Mouse (Mus musculus): ENCODE data around the gene Tanc1. TPM values are rescaled to one million over a fixed set of nuclear protein-coding genes. Genes with fewer than 3 reads are reported as not detected.

Tanc1 gene
- polyA plus RNA-seq, 1 experiment from 2014 or later, result 23.6 TPM

DNA sequence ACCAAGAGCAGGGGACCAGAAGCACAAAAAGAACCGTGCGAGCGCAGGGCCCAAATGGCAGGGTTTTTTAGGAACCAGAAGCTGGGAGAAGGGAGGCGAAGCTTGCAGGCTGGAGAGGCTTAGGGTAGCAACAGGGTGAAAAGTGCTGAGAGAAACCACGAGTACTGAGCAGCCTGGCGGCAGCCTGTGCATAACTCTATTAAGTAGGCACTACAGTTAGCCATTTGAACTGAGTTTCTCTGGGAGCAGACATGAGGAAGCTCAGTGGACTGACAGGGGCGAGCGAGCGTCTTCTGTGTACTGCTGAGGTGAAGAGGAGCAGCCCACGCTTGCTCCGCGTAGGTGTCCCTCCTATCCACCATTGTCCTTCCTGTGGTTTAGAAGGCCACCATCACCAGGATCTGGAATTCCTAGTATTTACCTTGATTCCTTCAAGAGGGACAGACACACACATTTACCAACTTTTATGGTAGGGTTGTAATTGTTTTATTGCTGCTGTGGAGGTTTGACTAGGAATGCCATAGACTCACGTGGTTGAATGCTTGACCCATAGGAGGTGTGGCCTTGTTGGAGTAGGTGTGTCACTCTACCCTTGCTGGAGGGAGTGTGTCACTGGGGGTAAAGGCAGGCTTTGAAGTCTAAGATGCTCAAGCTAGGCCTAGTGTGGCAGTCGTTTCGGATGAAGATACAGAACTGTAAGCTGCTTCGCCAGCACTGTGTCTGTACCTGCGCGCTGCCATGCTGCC, 25.4 kb downstream of the Tanc1 start:
- Histone ChIP-seq H3K4me2 (no peak overlapping the region), H3K4me1 (no peaks in the 10 kb centered on the region), H3K27ac (no peak overlapping the region), H3K9me3 (no peaks in the 10 kb centered on the region), H3K4me3 (replicated peaks) (no peak overlapping the region), H3K9ac (no peak overlapping the region), H3K36me3 (replicated peaks) (no peaks in the 10 kb centered on the region), H3K27me3 (no peaks in the 10 kb centered on the region)
- 92% methylated on average over 18 of the region's 18 CpGs for WGBS
- ATAC-seq (ENCODE audit: low FRiP score), result no peak

DNA sequence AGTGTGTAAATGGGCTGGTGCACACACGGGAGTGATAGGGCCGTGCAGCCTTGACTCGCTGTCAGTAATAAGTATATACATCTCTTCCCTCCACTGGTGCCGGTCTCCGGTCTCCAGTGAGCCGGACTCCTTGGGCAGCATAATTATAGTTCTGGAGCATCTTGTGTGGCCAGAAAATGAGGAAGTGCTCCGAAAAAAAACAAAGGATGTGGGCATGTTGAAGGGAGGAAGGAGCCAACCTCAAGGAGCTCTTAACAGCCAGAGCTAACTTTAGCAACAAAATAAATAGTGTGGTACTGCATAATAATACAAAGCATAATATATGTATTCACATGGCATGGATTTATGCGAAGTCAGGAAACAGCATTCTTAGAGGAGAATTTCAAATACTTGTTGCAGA, 30.9 kb downstream of the Tanc1 start:
- WGBS, result 87% methylated on average over 8 of the region's 8 CpGs
- H3K27me3 ChIP-seq, result peaks cover 15% of the 10 kb centered on the region
- H3K4me2 ChIP-seq, result no peak overlapping the region
- H3K4me1 ChIP-seq, result peaks cover 18% of the 10 kb centered on the region
- H3K9me3 ChIP-seq, result no peaks in the 10 kb centered on the region
- no peak for ATAC-seq (ENCODE audit: low FRiP score)
- H3K27ac ChIP-seq, result no peak overlapping the region
- H3K36me3 ChIP-seq (replicated peaks), result no peaks in the 10 kb centered on the region
- H3K9ac ChIP-seq, result no peak overlapping the region
- no peak overlapping the region for H3K4me3 ChIP-seq (replicated peaks)

DNA sequence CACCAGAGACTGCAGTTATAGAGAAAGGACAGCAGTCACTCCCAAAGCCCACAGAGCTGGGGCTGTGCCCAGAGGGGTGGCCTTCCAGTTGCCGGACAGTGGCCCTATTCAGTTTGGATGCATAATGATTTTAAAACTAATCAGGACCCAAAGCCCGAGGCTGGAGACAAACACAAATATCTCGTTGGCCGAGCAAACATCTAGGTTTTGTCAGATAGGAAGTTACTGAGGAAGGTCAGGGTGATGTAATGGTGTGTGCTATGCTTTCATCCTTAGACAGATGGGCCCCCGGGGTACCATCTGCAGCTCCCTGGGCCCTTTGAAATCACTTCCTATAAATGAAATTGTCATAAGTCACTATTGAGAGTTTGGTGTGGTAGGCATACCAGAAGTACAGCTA, 33.0 kb downstream of the Tanc1 start:
- 56% methylated on average over 5 of the region's 5 CpGs for WGBS

DNA sequence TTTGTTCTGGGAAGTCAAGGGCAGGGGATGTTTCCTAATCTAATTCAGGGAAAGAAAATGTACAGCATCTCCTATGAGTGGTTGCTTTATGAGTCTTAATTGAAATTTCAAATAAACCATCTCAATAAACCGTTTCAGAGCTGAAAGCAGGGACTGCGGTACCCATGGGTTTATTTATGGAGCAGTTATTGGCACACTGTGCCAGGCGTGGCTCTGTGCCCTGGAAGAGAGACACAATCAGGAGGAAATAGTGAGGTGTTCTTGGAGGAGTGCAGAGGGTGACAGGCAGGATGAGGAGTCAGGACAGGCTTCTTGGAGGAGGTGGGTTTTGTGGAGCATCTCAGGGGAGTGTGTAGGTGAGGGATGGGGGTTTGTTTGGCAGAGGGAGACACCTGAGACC, 33.7 kb downstream of the Tanc1 start:
- no peak overlapping the region for H3K9ac ChIP-seq
- H3K4me1 ChIP-seq, result peaks cover 32% of the 10 kb centered on the region
- peaks cover 22% of the 10 kb centered on the region for H3K27me3 ChIP-seq
- no peak overlapping the region for H3K4me2 ChIP-seq
- no peaks in the 10 kb centered on the region for H3K36me3 ChIP-seq (replicated peaks)
- no peak overlapping the region for H3K27ac ChIP-seq
- 63% methylated on average over 3 of the region's 3 CpGs for WGBS
- ATAC-seq (ENCODE audit: low FRiP score), result 0 out of 2 replicates have a peak, but pooled peaks have one; percentile 15
- H3K4me3 ChIP-seq (replicated peaks), result no peak overlapping the region
- no peaks in the 10 kb centered on the region for H3K9me3 ChIP-seq

More for the DNA sequence above, 33.0 kb downstream of the Tanc1 start:
- Histone ChIP-seq H3K9ac (no peak overlapping the region), H3K27ac (peak overlapping the region; percentile 20; the same call in 1 of the 2 replicates), H3K4me3 (replicated peaks) (no peak overlapping the region), H3K9me3 (no peaks in the 10 kb centered on the region), H3K4me1 (peaks cover 32% of the 10 kb centered on the region), H3K4me2 (no peak overlapping the region), H3K27me3 (peaks cover 22% of the 10 kb centered on the region), H3K36me3 (replicated peaks) (no peaks in the 10 kb centered on the region)
- no peak for ATAC-seq (ENCODE audit: low FRiP score)

DNA sequence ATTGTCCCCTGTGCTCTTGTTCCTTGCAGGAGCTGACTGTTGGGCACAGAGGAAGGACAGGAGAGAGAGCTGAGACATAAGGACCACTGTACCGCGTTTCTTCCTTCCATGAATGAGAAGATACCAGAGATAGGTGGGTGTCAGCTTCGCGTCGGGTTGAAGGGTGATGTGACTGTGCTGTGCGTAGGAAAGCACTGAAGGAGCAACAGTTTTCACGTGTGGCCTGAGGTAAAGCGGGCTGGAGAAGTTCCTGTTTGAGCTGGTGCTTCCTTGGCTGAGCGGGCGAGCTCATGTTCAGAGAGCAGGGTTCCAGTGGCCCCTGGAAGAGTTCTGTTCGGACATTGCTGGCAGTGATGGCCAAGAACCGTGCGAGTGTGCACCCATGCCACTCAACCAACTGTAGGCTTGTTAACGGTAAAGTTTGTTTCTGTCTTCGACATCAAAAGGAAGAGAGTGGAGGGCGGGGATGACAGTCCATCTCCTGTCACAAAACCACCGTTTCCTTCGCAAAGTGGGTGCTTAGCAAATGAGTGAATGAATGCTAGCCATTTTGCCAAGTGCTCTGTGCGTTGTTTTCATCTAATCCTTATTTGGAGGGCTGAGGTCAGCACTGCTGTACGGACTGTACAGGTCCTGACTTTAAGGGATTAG, 35.0 kb downstream of the Tanc1 start:
- Histone ChIP-seq H3K4me3 (replicated peaks) (no peak overlapping the region), H3K4me2 (no peak overlapping the region), H3K36me3 (replicated peaks) (no peaks in the 10 kb centered on the region), H3K27me3 (peaks cover 22% of the 10 kb centered on the region), H3K9ac (no peak overlapping the region), H3K4me1 (peaks cover 32% of the 10 kb centered on the region), H3K27ac (no peak overlapping the region), H3K9me3 (no peaks in the 10 kb centered on the region)
- WGBS, result 86% methylated on average over 20 of the region's 20 CpGs
- ATAC-seq (ENCODE audit: low FRiP score), result no peak

DNA sequence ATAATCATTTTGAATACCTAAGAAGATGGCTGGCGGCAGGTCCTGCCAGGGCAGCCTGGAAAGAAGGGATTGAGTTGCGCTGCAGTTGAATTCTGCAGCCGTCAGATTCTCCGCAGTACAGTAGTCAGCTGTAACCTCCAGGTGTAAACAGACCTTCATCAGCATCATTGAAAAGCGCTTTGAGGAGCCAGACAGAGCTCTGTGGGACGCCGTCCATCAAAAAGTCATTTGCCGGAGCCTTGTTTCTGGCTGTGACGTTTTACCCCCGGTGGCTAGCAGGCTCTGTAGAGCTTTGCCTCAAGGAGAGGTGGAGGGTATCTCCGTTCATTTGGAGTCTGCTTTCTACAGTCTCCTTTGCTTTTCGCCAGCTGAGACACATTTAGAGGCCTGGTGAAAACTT, 36.6 kb downstream of the Tanc1 start:
- ATAC-seq (ENCODE audit: low FRiP score), result no peak
- peaks cover 43% of the 10 kb centered on the region for H3K4me1 ChIP-seq
- H3K9ac ChIP-seq, result no peak overlapping the region
- H3K36me3 ChIP-seq (replicated peaks), result no peaks in the 10 kb centered on the region
- peaks cover 22% of the 10 kb centered on the region for H3K27me3 ChIP-seq
- no peak overlapping the region for H3K4me3 ChIP-seq (replicated peaks)
- WGBS, result 8% methylated on average over 12 of the region's 12 CpGs
- peak overlapping the region; percentile 19; the same call in 1 of the 2 replicates for H3K4me2 ChIP-seq
- no peaks in the 10 kb centered on the region for H3K9me3 ChIP-seq
- no peak overlapping the region for H3K27ac ChIP-seq

- 95% methylated on average over 8 of the region's 8 CpGs for WGBS
- Histone ChIP-seq H3K9ac (no peak overlapping the region), H3K27me3 (peaks cover 17% of the 10 kb centered on the region), H3K4me2 (no peak overlapping the region), H3K4me1 (peaks cover 55% of the 10 kb centered on the region), H3K27ac (no peak overlapping the region), H3K9me3 (no peaks in the 10 kb centered on the region), H3K36me3 (replicated peaks) (no peaks in the 10 kb centered on the region), H3K4me3 (replicated peaks) (no peak overlapping the region)
- ATAC-seq (ENCODE audit: low FRiP score), result no peak
Observed at GRCm38 (mm10) chr2:59651801-59652200, 40.0 kb downstream of the Tanc1 start.

DNA sequence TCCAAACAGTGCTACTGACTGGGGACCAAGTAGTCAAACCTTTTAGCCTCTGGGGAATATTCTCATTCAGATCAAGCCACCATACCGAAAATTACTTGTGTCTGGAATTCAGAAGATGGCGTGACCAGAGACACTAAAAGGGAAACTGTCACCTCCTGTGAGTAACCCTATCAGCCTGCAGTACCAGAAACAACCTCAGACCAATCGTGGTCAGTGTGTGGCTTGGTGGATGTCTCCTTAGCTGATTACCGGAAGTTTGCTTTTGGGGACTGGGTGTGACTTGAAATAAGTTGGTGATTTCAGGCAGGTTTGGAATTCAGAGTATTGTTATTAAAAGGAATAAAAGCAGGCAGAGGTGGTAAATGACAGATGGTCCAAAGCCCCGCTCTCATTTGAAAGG, 40.9 kb downstream of the Tanc1 start:
- Histone ChIP-seq H3K27me3 (peaks cover 8% of the 10 kb centered on the region; the same call in 1 of the 2 replicates), H3K36me3 (replicated peaks) (no peaks in the 10 kb centered on the region), H3K9me3 (no peaks in the 10 kb centered on the region), H3K4me3 (replicated peaks) (no peak overlapping the region), H3K4me2 (no peak overlapping the region), H3K9ac (no peak overlapping the region), H3K27ac (peak overlapping the region; percentile 81), H3K4me1 (peaks cover 48% of the 10 kb centered on the region)
- no peak for ATAC-seq (ENCODE audit: low FRiP score)
- WGBS, result 59% methylated on average over 5 of the region's 5 CpGs

DNA sequence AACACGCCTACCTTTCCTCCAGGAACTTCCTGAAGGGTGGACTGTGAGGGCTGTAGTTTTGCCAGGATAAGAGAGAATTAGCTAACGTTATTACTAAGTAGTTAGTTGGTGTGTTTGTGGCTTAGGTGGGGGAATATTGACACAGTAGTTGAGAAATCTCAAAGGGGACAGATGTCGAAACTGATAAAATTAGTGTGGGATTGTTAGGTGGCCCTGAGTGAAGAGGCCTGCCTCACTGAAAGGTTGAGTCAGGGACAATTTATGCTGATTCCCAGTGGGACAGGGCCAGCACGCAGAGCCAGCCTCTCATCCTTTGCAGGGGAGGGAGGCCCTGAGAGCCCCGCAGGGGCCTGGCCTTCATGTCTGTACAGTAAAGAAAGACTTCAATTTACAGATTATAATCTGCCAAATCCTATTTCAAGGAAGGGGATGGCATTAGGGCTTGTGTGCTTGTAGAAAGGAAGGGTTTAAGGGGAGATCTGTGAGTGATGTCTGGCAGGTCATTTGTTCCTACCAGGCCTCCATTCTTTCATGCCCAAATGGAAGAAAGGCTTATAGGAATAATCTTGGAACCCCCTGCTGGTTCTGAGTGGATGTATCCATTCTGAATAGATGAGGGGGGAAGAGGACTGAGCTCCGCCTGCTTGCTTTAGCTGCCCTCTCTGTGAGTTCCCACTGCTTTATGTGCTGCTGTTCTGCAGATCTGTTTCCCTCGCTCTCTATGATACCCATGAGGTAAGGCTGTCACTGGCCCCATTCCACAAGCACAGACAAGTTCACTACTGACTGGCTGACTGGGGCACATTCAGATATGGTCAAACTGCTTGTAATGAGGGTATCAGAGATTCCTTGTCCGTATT, 41.7 kb downstream of the Tanc1 start:
- peak; percentile 86 for ATAC-seq (ENCODE audit: low FRiP score)
- Histone ChIP-seq H3K4me1 (peaks cover 40% of the 10 kb centered on the region), H3K4me3 (replicated peaks) (no peak overlapping the region), H3K27me3 (0 out of 2 replicates have a peak, but pooled peaks cover 3% of the 10 kb centered on the region), H3K9me3 (no peaks in the 10 kb centered on the region), H3K4me2 (no peak overlapping the region), H3K36me3 (replicated peaks) (no peaks in the 10 kb centered on the region), H3K27ac (peak overlapping the region; percentile 81), H3K9ac (no peak overlapping the region)
- WGBS, result 16% methylated on average over 8 of the region's 8 CpGs

- no peak for ATAC-seq (ENCODE audit: low FRiP score)
- Histone ChIP-seq H3K36me3 (replicated peaks) (no peaks in the 10 kb centered on the region), H3K27ac (no peak overlapping the region), H3K9me3 (no peaks in the 10 kb centered on the region), H3K4me3 (replicated peaks) (no peak overlapping the region), H3K27me3 (no peaks in the 10 kb centered on the region), H3K4me1 (peaks cover 40% of the 10 kb centered on the region), H3K4me2 (no peak overlapping the region), H3K9ac (no peak overlapping the region)
- WGBS, result 39% methylated on average over 7 of the region's 7 CpGs
Observed at GRCm38 (mm10) chr2:59655471-59655870, 43.6 kb downstream of the Tanc1 start.

DNA sequence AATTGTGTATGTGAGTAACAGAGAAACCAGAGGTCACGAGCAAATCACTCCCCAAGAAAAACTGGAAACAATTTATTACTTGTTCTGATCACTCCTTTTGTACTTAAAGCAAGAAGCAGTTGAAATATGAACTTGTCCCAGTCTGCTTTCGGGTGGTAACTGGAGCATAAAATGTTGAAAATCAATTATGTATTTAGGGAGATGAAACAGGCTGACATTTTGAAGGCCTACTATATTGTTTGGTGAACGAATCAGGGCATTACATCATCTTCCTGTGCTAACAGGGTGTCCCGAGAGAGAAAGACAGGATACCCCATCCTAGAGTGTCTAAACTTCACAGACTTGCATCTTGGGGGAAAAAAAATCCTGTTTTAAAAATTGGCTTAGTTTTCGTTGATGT, 44.8 kb downstream of the Tanc1 start:
- Histone ChIP-seq H3K9me3 (no peaks in the 10 kb centered on the region), H3K27me3 (no peaks in the 10 kb centered on the region), H3K4me3 (replicated peaks) (no peak overlapping the region), H3K4me2 (no peak overlapping the region), H3K9ac (no peak overlapping the region), H3K4me1 (peaks cover 52% of the 10 kb centered on the region), H3K36me3 (replicated peaks) (no peaks in the 10 kb centered on the region), H3K27ac (no peak overlapping the region)
- ATAC-seq (ENCODE audit: low FRiP score), result no peak
- 50% methylated on average over 5 of the region's 5 CpGs for WGBS

- no peak overlapping the region for H3K4me2 ChIP-seq
- no peak overlapping the region for H3K27ac ChIP-seq
- no peak for ATAC-seq (ENCODE audit: low FRiP score)
- H3K4me1 ChIP-seq, result peaks cover 35% of the 10 kb centered on the region
- WGBS, result 91% methylated on average over 6 of the region's 6 CpGs
- no peaks in the 10 kb centered on the region for H3K36me3 ChIP-seq (replicated peaks)
- H3K9me3 ChIP-seq, result no peaks in the 10 kb centered on the region
- H3K4me3 ChIP-seq (replicated peaks), result no peak overlapping the region
- H3K9ac ChIP-seq, result no peak overlapping the region
- no peaks in the 10 kb centered on the region for H3K27me3 ChIP-seq
Observed at GRCm38 (mm10) chr2:59659686-59660085, 47.8 kb downstream of the Tanc1 start.

All from forebrain, embryonic 12.5 days (tissue).